Mouse (Mus musculus) liver, embryonic 14.5 days (tissue): ENCODE data around the gene Foxl1.

Source experiments
- CTCF ChIP-seq: IDR thresholded peaks from 2 replicates; pipeline ENCODE4 v1.5.1; 2016; ENCODE audit warnings: antibody characterized with exemption, low read depth, control low read depth
- EP300 ChIP-seq: IDR thresholded peaks from 2 replicates; pipeline ENCODE4 v1.6.1; 2016; ENCODE audit warnings: antibody characterized with exemption, low read depth

- TF ChIP-seq CTCF (no peak), EP300 (no peak)
These were observed 3.0 kb upstream of the Foxl1 start for GRCm38 (mm10) chr8:121124547-121125239.
